29 mouse cellular contexts compared by ENCODE assay signal in the genomic region with DNA sequence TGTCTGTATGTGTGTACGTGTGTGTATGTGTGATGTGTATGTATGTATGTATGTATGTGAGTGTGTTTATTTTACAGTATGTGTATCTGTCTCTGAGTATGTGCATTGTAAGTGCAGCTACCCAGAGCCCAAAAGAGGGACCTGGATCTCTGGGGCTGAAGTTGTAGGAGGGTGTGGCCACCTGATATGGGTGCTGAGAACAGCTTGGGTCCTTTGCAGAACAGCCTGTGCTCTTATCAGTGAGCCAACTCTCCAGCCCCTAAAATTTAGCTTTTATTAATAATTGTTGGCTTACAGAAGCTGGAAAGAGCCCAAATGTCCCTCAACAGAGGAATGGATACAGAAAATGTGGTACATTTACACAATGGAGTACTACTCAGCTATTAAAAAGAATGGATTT.
"Had no signal": no experiment of that assay in that cellular context is flagged by ENCODE, and none has a peak within 500 bp of the region (broad histone marks: within the 10 kb centered on the region; RNA-seq: fewer than 3 reads in every experiment).

No protein-coding gene starts in this region.

- H3K4me2 ChIP-seq: limb, embryonic 12.5 days; limb, embryonic 13.5 days; limb, embryonic 15.5 days; liver, embryonic 12.5 days; liver, embryonic 13.5 days; liver, embryonic 15.5 days; lung, embryonic 14.5 days; lung, embryonic 15.5 days; midbrain, embryonic 12.5 days; midbrain, embryonic 13.5 days; midbrain, embryonic 15.5 days; neural tube, embryonic 12.5 days had no signal

- DNase-seq: left cerebral cortex, postnatal 4 days; liver, embryonic 13.5 days; liver, postnatal 0 days; lung, adult 18-20 months; lung, adult 2 months; lung, embryonic 14.5 days; lung, postnatal 10 days; lung, postnatal 14 days; lung, postnatal 36 days; lung, postnatal 4 days; midbrain, embryonic 14.5 days had no signal

- ATAC-seq: liver, embryonic 12.5 days; liver, postnatal 0 days; lung, postnatal 0 days; midbrain, embryonic 13.5 days; midbrain, embryonic 15.5 days; midbrain, embryonic 16.5 days had no signal

- H3K36me3 ChIP-seq: limb, embryonic 10.5 days; limb, embryonic 12.5 days; limb, embryonic 13.5 days; limb, embryonic 15.5 days; liver, embryonic 12.5 days; liver, embryonic 13.5 days; liver, embryonic 15.5 days; lung, embryonic 15.5 days; midbrain, embryonic 12.5 days; midbrain, embryonic 13.5 days; midbrain, embryonic 15.5 days; neural tube, embryonic 12.5 days had no signal

- H3K27ac ChIP-seq: left cerebral cortex, adult 2 months; limb, embryonic 10.5 days; limb, embryonic 12.5 days; limb, embryonic 13.5 days; limb, embryonic 15.5 days; liver, embryonic 12.5 days; liver, embryonic 13.5 days; liver, embryonic 14.5 days; liver, embryonic 15.5 days; lung, embryonic 15.5 days; macrophage; midbrain, embryonic 12.5 days; midbrain, embryonic 13.5 days; midbrain, embryonic 15.5 days; neural tube, embryonic 12.5 days had no signal

- H3K27me3 ChIP-seq: limb, embryonic 12.5 days; limb, embryonic 13.5 days; limb, embryonic 15.5 days; liver, embryonic 12.5 days; liver, embryonic 13.5 days; liver, embryonic 15.5 days; lung, embryonic 15.5 days; midbrain, embryonic 15.5 days; neural tube, embryonic 12.5 days had no signal

- H3K9me3 ChIP-seq: limb, embryonic 10.5 days; limb, embryonic 12.5 days; limb, embryonic 13.5 days; limb, embryonic 15.5 days; liver, embryonic 12.5 days; liver, embryonic 13.5 days; liver, embryonic 15.5 days; lung, embryonic 15.5 days; megakaryocyte, embryonic 14.5 days; midbrain, embryonic 12.5 days; midbrain, embryonic 13.5 days; midbrain, embryonic 15.5 days; neural tube, embryonic 12.5 days had no signal

- H3K4me3 ChIP-seq: left cerebral cortex, adult 2 months; limb, embryonic 10.5 days; limb, embryonic 12.5 days; limb, embryonic 13.5 days; limb, embryonic 15.5 days; liver, embryonic 12.5 days; liver, embryonic 13.5 days; liver, embryonic 15.5 days; lung, embryonic 15.5 days; megakaryocyte, embryonic 14.5 days; midbrain, embryonic 12.5 days; midbrain, embryonic 13.5 days; midbrain, embryonic 15.5 days; myocyte; neural tube, embryonic 12.5 days had no signal

- H3K9ac ChIP-seq: limb, embryonic 12.5 days; limb, embryonic 13.5 days; limb, embryonic 15.5 days; liver, embryonic 12.5 days; liver, embryonic 13.5 days; liver, embryonic 14.5 days; liver, embryonic 15.5 days; liver, postnatal 0 days; lung, embryonic 14.5 days; lung, embryonic 15.5 days; midbrain, embryonic 12.5 days; midbrain, embryonic 13.5 days; midbrain, embryonic 15.5 days; neural tube, embryonic 12.5 days had no signal
